Mouse (Mus musculus): ENCODE measurements at regions not wholly inside any gene's neighbourhood (a gene's known extent, or its start where the extent isn't known, plus 50 kb on each side); places are given as distances from the start of the nearest gene placed in this dataset.

- H3K27ac ChIP-seq (ENCODE audit: low read length): no peak overlapping the region
- no peaks in the 10 kb centered on the region for H3K27me3 ChIP-seq (ENCODE audit: control insufficient read depth, insufficient read depth, low read length)
- H3K36me3 ChIP-seq (ENCODE audit: control insufficient read depth, insufficient read depth, low read length): no peaks in the 10 kb centered on the region
- ATAC-seq (ENCODE audit: insufficient number of reproducible peaks, insufficient read depth, low FRiP score, low read depth): no peak
- no peaks in the 10 kb centered on the region for H3K9me3 ChIP-seq (ENCODE audit: control insufficient read depth, low read depth, low read length)
- H3K9ac ChIP-seq (replicated peaks; ENCODE audit: low read depth, low read length): no peak overlapping the region
- no peaks in the 10 kb centered on the region for H3K4me1 ChIP-seq (ENCODE audit: control insufficient read depth, insufficient read depth, low read length)
- no peak overlapping the region for H3K4me3 ChIP-seq (ENCODE audit: low read depth, low read length)
- no peak overlapping the region for H3K4me2 ChIP-seq (replicated peaks; ENCODE audit: low read depth, low read length)
- 13% methylated on average over 1 of the region's 1 CpGs for WGBS
Observed at GRCm38 (mm10) chr14:45714311-45714710, 56.4 kb upstream of the Ddhd1 start.

GRCm38 (mm10) chr14:45714786-45715185 is 56.8 kb upstream of the Ddhd1 start:
- no peak for ATAC-seq (ENCODE audit: insufficient number of reproducible peaks, insufficient read depth, low FRiP score, low read depth)
- H3K27ac ChIP-seq (ENCODE audit: low read length): no peak overlapping the region
- H3K9ac ChIP-seq (replicated peaks; ENCODE audit: low read depth, low read length): no peak overlapping the region
- H3K27me3 ChIP-seq (ENCODE audit: control insufficient read depth, insufficient read depth, low read length): no peaks in the 10 kb centered on the region
- no peaks in the 10 kb centered on the region for H3K9me3 ChIP-seq (ENCODE audit: control insufficient read depth, low read depth, low read length)
- H3K4me1 ChIP-seq (ENCODE audit: control insufficient read depth, insufficient read depth, low read length): no peaks in the 10 kb centered on the region
- H3K36me3 ChIP-seq (ENCODE audit: control insufficient read depth, insufficient read depth, low read length): no peaks in the 10 kb centered on the region
- no peak overlapping the region for H3K4me3 ChIP-seq (ENCODE audit: low read depth, low read length)
- no peak overlapping the region for H3K4me2 ChIP-seq (replicated peaks; ENCODE audit: low read depth, low read length)

- H3K27me3 ChIP-seq (ENCODE audit: control insufficient read depth, insufficient read depth, low read length): no peaks in the 10 kb centered on the region
- no peak overlapping the region for H3K9ac ChIP-seq (replicated peaks; ENCODE audit: low read depth, low read length)
- WGBS: 37% methylated on average over 1 of the region's 1 CpGs
- no peaks in the 10 kb centered on the region for H3K36me3 ChIP-seq (ENCODE audit: control insufficient read depth, insufficient read depth, low read length)
- H3K9me3 ChIP-seq (ENCODE audit: control insufficient read depth, low read depth, low read length): no peaks in the 10 kb centered on the region
- H3K4me2 ChIP-seq (replicated peaks; ENCODE audit: low read depth, low read length): no peak overlapping the region
- no peak overlapping the region for H3K27ac ChIP-seq (ENCODE audit: low read length)
- ATAC-seq (ENCODE audit: insufficient number of reproducible peaks, insufficient read depth, low FRiP score, low read depth): no peak
- H3K4me1 ChIP-seq (ENCODE audit: control insufficient read depth, insufficient read depth, low read length): no peaks in the 10 kb centered on the region
- no peak overlapping the region for H3K4me3 ChIP-seq (ENCODE audit: low read depth, low read length)
Observed at GRCm38 (mm10) chr14:45716100-45716499, 58.2 kb upstream of the Ddhd1 start.

GRCm38 (mm10) chr14:45722887-45723286 is 64.9 kb upstream of the Ddhd1 start:
- WGBS: 51% methylated on average over 6 of the region's 6 CpGs
- no peak for ATAC-seq (ENCODE audit: insufficient number of reproducible peaks, insufficient read depth, low FRiP score, low read depth)
- no peaks in the 10 kb centered on the region for H3K4me1 ChIP-seq (ENCODE audit: control insufficient read depth, insufficient read depth, low read length)
- no peak overlapping the region for H3K4me2 ChIP-seq (replicated peaks; ENCODE audit: low read depth, low read length)
- no peaks in the 10 kb centered on the region for H3K36me3 ChIP-seq (ENCODE audit: control insufficient read depth, insufficient read depth, low read length)
- no peak overlapping the region for H3K27ac ChIP-seq (ENCODE audit: low read length)
- no peak overlapping the region for H3K9ac ChIP-seq (replicated peaks; ENCODE audit: low read depth, low read length)
- H3K4me3 ChIP-seq (ENCODE audit: low read depth, low read length): no peak overlapping the region
- H3K9me3 ChIP-seq (ENCODE audit: control insufficient read depth, low read depth, low read length): no peaks in the 10 kb centered on the region
- H3K27me3 ChIP-seq (ENCODE audit: control insufficient read depth, insufficient read depth, low read length): no peaks in the 10 kb centered on the region

- Histone ChIP-seq H3K4me2 (replicated peaks; ENCODE audit: low read depth, low read length) (no peak overlapping the region), H3K36me3 (ENCODE audit: control insufficient read depth, insufficient read depth, low read length) (no peaks in the 10 kb centered on the region), H3K9me3 (ENCODE audit: control insufficient read depth, low read depth, low read length) (no peaks in the 10 kb centered on the region), H3K4me1 (ENCODE audit: control insufficient read depth, insufficient read depth, low read length) (no peaks in the 10 kb centered on the region), H3K4me3 (ENCODE audit: low read depth, low read length) (no peak overlapping the region), H3K27ac (ENCODE audit: low read length) (no peak overlapping the region), H3K27me3 (ENCODE audit: control insufficient read depth, insufficient read depth, low read length) (no peaks in the 10 kb centered on the region), H3K9ac (replicated peaks; ENCODE audit: low read depth, low read length) (no peak overlapping the region)
- 83% methylated on average over 2 of the region's 2 CpGs for WGBS
- no peak for ATAC-seq (ENCODE audit: insufficient number of reproducible peaks, insufficient read depth, low FRiP score, low read depth)
Observed at GRCm38 (mm10) chr14:45724341-45724740, 66.4 kb upstream of the Ddhd1 start.

GRCm38 (mm10) chr14:45734530-45735410 is 76.8 kb upstream of the Ddhd1 start:
- H3K9ac ChIP-seq (replicated peaks; ENCODE audit: low read depth, low read length): no peak overlapping the region
- no peak overlapping the region for H3K4me3 ChIP-seq (ENCODE audit: low read depth, low read length)
- no peaks in the 10 kb centered on the region for H3K27me3 ChIP-seq (ENCODE audit: control insufficient read depth, insufficient read depth, low read length)
- H3K27ac ChIP-seq (ENCODE audit: low read length): no peak overlapping the region
- no peak for ATAC-seq (ENCODE audit: insufficient number of reproducible peaks, insufficient read depth, low FRiP score, low read depth)
- 79% methylated on average over 10 of the region's 10 CpGs for WGBS
- no peaks in the 10 kb centered on the region for H3K36me3 ChIP-seq (ENCODE audit: control insufficient read depth, insufficient read depth, low read length)
- no peak overlapping the region for H3K4me2 ChIP-seq (replicated peaks; ENCODE audit: low read depth, low read length)
- no peaks in the 10 kb centered on the region for H3K4me1 ChIP-seq (ENCODE audit: control insufficient read depth, insufficient read depth, low read length)
- H3K9me3 ChIP-seq (ENCODE audit: control insufficient read depth, low read depth, low read length): no peaks in the 10 kb centered on the region

GRCm38 (mm10) chr14:45737966-45738365 is 80.0 kb upstream of the Ddhd1 start:
- Histone ChIP-seq H3K9ac (replicated peaks; ENCODE audit: low read depth, low read length) (no peak overlapping the region), H3K4me2 (replicated peaks; ENCODE audit: low read depth, low read length) (no peak overlapping the region), H3K27me3 (ENCODE audit: control insufficient read depth, insufficient read depth, low read length) (no peaks in the 10 kb centered on the region), H3K4me3 (ENCODE audit: low read depth, low read length) (no peak overlapping the region), H3K4me1 (ENCODE audit: control insufficient read depth, insufficient read depth, low read length) (no peaks in the 10 kb centered on the region), H3K27ac (ENCODE audit: low read length) (no peak overlapping the region), H3K36me3 (ENCODE audit: control insufficient read depth, insufficient read depth, low read length) (no peaks in the 10 kb centered on the region), H3K9me3 (ENCODE audit: control insufficient read depth, low read depth, low read length) (no peaks in the 10 kb centered on the region)
- 92% methylated on average over 2 of the region's 2 CpGs for WGBS
- ATAC-seq (ENCODE audit: insufficient number of reproducible peaks, insufficient read depth, low FRiP score, low read depth): no peak

GRCm38 (mm10) chr14:45739638-45740037 is 81.7 kb upstream of the Ddhd1 start:
- Histone ChIP-seq H3K4me1 (ENCODE audit: control insufficient read depth, insufficient read depth, low read length) (no peaks in the 10 kb centered on the region), H3K36me3 (ENCODE audit: control insufficient read depth, insufficient read depth, low read length) (no peaks in the 10 kb centered on the region), H3K27me3 (ENCODE audit: control insufficient read depth, insufficient read depth, low read length) (no peaks in the 10 kb centered on the region), H3K4me2 (replicated peaks; ENCODE audit: low read depth, low read length) (no peak overlapping the region), H3K9ac (replicated peaks; ENCODE audit: low read depth, low read length) (no peak overlapping the region), H3K27ac (ENCODE audit: low read length) (no peak overlapping the region), H3K9me3 (ENCODE audit: control insufficient read depth, low read depth, low read length) (no peaks in the 10 kb centered on the region), H3K4me3 (ENCODE audit: low read depth, low read length) (no peak overlapping the region)
- no peak for ATAC-seq (ENCODE audit: insufficient number of reproducible peaks, insufficient read depth, low FRiP score, low read depth)

GRCm38 (mm10) chr14:45740662-45741061 is 82.7 kb upstream of the Ddhd1 start:
- WGBS: 42% methylated on average over 3 of the region's 3 CpGs
- Histone ChIP-seq H3K9me3 (ENCODE audit: control insufficient read depth, low read depth, low read length) (no peaks in the 10 kb centered on the region), H3K27ac (ENCODE audit: low read length) (no peak overlapping the region), H3K4me1 (ENCODE audit: control insufficient read depth, insufficient read depth, low read length) (no peaks in the 10 kb centered on the region), H3K9ac (replicated peaks; ENCODE audit: low read depth, low read length) (no peak overlapping the region), H3K36me3 (ENCODE audit: control insufficient read depth, insufficient read depth, low read length) (no peaks in the 10 kb centered on the region), H3K4me2 (replicated peaks; ENCODE audit: low read depth, low read length) (no peak overlapping the region), H3K4me3 (ENCODE audit: low read depth, low read length) (no peak overlapping the region), H3K27me3 (ENCODE audit: control insufficient read depth, insufficient read depth, low read length) (no peaks in the 10 kb centered on the region)
- no peak for ATAC-seq (ENCODE audit: insufficient number of reproducible peaks, insufficient read depth, low FRiP score, low read depth)

All from stomach, embryonic 14.5 days (tissue).